Mouse (Mus musculus): Measurements from ENCODE around the gene Depdc7.

The Depdc7 gene

DNA sequence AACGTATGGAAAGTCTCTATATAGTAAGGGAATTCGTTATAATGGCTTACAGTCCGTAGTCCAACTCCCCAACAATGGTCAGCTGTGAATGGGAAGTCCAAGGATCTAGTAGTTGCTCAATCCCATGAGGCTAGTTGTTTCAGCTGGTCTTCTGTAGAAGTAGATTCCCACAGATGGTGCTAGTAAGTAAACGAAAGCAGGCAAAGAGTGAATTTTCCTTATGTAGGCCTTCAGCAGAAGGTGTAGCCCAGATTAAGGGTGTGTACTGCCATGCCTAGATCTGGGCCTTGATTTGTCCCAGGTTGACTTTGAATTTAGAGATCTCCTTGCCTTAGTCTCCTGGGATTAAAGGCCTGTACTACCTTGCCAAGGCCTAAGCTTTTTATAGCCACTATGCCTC lies 26.4 kb downstream of the Depdc7 start, which contains the start of gene Pin1rt1:
TSS of gene Pin1rt1 (minus strand) at position 101 of the 400 bp plus-strand sequence.
- DNase-seq (ENCODE audit: low read depth, low spot score), result no peak

DNA sequence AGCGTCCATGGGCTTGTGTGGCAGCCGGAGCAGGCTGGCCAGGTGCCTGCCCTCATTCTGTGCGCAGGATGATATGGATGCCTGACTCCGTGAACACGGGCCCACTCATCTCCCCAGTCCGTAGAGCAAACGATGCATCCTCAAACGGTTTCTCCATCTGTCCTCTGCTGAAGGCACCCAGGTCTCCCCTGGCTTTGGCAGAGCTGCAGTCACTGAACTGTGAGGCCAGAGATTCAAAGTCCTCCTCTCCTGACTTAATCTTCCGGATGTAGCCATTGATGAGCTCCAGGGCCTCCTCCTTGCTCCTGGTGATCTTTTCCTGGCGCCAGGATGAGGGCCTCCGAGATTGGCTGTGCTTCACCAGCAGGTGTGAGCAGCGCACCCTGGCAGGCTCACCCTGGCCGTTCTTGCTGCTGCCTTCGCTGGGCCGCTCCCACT lies 28.4 kb downstream of the Depdc7 start:
- no peak for DNase-seq (ENCODE audit: low read depth, low spot score)

DNA sequence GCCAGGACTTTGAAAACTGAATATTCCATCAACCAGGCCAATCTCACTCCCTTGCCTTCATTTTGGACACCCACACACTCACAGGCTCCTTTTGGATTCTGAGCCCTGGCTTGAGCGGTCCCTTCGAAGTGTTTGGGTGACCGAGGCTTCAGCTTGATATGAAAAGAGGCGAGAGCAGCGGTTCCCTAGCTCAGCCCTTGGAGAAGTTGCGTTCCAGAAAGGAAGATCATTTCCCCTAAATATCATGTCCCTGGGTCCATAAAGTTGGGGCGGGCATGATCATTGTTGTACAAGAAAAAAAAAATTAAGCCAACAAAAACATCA lies 30.2 kb downstream of the Depdc7 start:
- DNase-seq (ENCODE audit: low read depth, low spot score), result no peak

DNA sequence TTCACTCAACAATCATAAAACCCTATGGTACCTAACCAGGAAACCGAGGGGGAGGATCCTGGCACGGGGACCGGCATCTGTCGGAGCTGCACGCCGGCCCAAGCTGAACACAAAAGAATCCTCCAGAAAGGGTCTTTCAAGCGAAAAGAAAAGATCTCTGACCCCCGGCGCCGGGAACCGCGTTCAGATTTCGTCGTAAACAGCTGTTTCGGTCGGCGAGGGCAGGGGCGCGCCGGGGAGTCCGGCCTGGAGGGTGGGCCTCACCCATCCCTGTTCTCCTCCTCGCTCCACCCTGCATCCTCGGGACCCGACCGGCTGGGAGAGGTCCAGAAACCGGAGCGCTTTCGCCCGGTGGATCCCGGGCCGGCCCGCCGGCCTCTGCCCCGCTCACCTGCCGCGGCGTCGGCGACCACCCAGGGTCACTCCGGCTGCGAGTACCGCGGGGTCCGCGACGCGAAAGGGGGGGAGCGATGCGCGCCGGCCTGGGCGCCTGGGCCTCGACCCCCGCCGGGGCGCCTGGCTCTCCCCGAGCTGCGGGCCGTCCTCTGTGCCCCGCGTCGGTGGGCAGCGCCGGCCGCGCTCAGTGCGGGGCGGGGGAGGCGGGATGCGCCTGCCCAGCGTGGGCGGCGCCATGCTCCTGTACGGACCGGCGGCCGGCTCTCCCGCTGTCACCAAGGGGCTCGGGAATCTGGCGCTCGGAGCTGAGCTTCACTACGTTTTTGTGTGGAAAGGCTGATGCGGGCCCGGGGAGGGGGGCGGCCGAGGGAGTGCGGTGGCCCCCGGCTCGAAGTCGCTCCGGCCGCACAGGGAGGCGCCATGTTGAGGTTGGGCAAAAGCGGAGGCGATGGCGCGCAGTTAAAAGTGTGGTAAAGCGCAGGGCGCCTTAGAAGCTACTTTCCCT lies 30.8 kb downstream of the Depdc7 start, which contains the start of gene Tcp11l1:
TSS of gene Tcp11l1 (minus strand) at position 585 of the 901 bp plus-strand sequence.
- DNase-seq (ENCODE audit: low read depth, low spot score), result peak; percentile 56

DNA sequence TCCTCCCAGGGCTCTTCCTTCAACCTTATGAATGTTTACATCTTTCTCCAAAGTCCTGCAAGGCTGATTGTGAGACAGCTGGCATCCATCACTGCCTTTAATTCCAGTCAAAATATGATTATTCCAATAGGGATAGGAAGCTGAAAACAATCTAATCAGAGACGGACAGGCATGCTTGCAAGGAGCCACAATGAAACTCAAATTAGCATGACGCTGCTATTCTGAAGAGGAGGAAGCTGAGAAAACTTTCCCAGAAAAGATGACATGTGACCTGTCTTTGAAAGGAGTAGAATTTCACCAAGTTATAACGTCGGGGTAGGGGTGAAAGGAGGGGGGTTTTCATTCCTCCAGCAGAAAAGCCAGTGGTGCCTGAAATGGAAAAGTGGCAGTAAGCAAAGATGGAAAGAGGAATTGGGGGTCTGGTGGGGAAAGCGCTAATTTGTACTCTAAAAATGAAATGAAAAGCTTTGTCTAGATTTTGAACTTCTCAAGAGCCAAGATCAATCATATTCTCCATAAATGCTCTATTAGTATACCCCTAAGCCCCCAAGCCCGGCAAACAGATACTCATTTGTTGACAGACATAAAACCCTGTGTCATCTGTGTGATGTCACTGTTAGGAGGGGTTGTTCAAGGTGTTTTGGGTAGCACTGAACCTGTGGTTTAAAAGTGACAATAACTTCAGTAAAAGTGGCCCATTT lies 31.9 kb downstream of the Depdc7 start:
- DNase-seq (ENCODE audit: low read depth, low spot score), result no peak

DNA sequence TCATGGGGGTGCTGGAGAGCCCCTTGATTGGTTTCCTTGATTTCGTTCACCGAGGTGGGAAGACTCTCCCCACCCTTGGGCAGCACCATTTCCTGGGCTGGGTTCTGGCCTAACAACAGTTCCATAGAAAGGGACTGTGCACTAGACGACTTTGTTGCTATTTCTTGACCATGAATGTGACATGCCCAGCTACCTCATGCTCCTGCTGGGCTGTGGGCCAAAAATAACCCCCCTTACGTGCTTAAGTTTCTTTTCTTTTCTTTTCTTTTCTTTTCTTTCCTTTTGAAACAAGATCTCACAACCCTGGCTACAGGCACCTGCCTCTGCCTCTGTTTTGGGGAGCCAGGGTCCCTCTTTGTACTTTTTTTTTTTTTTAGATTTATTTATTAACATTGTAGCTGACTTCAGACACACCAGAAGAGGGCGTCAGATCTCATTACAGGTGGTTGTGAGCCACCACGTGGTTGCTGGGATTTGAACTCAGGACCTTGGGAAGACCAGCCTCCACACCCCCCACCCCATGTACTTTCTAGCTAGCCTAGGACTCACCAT lies 32.8 kb downstream of the Depdc7 start:
- no peak for DNase-seq (ENCODE audit: low read depth, low spot score)

DNA sequence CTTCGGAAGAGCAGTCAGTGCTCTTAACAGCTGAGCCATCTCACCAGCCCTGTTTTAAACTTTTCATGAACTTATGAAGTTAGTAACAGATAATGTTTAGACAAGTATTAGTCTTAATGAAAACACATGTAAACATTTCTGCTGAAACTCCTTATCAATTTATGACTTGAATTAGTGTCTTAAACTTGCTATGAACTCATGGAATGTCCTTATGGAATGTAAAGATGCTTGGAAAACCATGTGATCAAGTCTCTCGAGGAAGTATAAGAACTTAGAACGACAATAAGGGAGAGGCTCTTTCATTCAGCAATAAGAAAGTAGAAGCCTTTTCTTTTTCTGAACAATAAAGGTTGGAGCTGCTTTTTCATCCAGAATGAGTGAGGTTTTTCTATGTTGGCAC lies 38.3 kb downstream of the Depdc7 start:
- DNase-seq (ENCODE audit: low read depth, low spot score), result no peak

DNA sequence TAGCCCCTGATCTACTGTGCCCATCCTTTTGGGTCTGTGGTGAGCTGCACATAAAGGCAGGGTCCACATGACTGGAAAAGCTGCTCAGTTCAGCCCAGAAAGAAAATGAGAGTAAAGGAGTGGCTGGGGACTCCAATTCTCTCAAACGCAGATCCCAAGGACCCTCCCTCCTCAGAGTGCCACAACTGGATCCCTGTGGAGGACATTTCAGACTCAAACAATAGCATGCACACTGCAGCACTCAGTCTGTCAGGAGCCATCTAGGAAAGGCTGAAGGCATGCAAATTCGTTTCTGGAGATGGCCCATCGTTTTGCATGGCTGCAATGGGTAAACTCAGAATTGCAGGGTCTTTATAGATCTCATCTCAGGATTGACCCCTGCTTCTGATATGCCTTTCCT lies 39.5 kb downstream of the Depdc7 start:
- DNase-seq (ENCODE audit: low read depth, low spot score), result no peak

DNA sequence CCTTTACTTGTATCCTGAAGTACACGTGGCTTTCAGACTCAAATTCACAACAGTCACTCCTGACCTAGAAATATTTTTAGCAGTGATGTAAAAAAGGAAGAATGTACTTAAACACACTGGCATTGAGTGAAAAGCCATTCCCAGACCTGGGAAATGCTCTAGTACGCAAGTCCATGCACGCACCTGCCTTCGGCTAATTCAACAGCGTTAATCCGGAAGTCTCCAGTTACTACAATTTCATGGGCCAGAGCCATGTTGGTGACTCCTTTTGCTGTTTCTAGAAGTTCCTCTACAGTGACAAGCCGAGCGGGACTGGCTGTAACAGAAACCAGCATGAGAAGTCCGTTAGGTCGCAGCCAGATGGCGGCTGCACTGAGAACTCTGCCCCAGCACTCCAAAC lies 43.0 kb downstream of the Depdc7 start:
- no peak for DNase-seq (ENCODE audit: low read depth, low spot score)

DNA sequence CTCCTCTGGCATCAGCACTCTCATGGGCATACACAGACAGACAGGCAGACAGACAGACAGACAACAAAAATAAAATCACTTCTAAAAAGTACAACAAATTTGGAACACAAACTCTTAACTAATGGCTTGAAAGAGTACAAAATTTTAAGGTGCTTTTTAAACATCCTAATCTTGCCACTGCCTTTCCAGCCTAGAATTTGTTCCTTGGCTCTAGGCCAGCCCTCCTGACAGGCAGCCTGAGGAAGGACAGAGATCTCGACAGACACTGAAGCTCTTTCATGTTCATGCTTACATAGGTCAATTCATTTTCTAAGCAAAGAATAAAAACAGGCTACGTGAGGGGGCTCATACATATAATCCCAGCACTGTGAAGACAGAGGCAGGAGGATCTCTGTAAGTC lies 50.1 kb downstream of the Depdc7 start:
- DNase-seq (ENCODE audit: low read depth, low spot score), result no peak

DNA sequence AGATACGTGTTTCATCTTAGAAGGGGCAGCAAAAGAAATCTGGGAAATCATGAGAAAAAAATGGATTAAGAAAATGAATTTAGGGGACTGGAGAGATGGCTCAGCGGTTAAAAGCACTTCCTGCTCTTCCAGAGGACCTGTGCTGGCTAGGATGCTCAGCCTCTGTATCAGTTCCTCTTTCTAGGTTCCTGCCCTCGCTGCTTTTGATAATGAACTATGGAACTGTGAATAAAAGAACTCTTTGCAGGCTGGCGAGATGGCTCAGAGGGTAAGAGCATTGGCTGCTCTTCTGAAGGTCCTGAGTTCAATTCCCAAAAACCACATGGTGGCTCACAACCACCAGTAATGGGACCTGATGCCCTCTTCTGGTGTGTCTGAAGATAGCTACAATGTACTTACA lies 52.0 kb downstream of the Depdc7 start:
- DNase-seq (ENCODE audit: low read depth, low spot score), result no peak

DNA sequence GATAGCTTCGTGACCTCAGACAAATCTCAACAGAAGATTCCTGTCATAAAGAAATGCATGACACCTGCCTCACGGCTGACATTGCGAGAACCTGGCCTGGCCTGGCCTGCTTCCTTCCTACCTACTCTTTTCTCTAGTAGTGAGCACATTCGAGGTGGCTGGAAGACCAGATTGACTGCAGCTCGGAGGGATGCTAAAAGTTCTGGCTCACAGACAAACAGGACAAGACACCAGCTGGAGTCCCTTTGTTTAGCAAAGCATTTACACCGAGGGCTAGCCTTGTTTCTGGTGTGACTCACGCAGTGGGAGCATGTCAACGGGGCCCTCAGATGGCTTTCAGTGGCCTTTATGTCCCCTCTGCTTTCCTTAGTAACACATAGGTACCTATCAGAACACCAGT lies 54.0 kb downstream of the Depdc7 start:
- no peak for DNase-seq (ENCODE audit: low read depth, low spot score)

DNA sequence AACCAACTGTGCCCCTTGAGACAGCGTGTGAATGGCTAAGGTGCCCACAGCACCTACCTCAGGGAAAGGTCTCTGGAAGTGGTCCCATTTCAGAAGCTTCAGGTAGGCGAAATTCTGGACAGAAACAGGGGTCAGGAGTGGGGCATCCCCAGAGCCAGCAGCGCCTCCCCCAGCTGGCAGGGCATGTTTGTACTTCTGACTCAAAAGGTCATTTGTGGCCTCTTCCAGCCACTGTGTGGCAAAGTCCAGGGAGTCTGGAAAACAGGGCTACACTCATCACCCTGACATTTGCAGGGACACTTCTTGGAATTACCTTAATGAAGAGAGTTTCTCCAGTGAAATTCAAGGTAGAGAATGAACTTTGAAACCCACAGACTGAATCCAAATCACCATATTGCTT lies 54.4 kb downstream of the Depdc7 start:
- no peak for DNase-seq (ENCODE audit: low read depth, low spot score)

DNA sequence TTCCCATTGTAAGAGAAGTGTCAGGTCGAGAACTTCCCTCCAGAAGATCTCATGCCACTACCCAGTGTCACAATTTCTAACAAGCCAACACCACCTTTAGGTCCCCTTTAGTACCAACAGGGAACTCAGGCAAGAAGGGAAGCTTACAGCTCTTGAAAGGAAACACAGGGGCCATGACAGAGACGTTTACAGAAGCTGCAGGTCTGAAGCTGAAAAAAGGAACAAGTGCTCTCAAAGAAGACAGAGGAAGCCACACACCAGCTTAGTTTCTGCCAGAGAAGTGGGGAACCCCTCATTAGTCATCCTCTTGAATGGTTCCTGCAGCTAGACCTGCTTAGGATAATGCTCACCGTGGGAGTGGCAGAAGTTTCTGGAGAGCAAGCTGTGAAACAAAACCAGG lies 55.4 kb downstream of the Depdc7 start:
- DNase-seq (ENCODE audit: low read depth, low spot score), result no peak

DNA sequence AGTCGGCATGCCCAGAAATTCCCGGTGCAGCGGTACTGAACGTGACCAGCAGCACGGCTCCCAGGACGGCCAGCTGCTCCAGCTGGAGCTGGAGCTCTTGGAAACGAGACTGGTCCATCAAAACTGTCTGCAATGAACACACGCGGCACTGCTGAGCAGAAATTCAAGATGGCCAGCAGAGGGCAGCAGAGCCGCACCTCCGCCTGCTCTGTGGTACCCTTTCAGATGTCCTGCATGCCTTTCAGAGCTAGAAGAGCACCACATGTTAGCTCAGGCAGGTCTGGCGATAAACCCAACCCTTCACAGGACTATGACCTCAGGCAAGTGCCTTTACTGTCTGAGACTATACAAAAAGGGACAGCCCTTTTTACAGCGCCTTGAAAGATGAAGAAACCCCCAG lies 57.3 kb downstream of the Depdc7 start:
- peak; percentile 91 for DNase-seq (ENCODE audit: low read depth, low spot score)

DNA sequence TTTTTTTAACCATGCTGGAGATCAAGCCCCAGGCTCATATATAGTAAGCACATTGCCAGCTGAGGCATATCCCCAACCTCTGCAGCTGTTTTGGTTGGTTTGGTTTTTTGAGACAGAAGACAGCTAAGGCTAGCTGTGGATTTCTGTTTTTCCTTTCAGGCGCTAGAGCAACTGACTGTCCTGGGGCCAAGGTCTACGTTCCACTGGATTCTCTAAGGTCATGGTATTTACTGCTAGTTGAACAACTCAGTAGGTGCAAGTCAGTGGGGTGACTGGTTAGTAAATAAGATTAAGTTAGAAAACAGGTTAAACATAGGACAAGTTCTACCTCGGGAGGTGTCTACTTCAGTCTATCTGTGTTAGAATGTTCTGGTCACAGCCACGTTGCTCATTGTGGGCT lies 57.9 kb downstream of the Depdc7 start:
- no peak for DNase-seq (ENCODE audit: low read depth, low spot score)

DNA sequence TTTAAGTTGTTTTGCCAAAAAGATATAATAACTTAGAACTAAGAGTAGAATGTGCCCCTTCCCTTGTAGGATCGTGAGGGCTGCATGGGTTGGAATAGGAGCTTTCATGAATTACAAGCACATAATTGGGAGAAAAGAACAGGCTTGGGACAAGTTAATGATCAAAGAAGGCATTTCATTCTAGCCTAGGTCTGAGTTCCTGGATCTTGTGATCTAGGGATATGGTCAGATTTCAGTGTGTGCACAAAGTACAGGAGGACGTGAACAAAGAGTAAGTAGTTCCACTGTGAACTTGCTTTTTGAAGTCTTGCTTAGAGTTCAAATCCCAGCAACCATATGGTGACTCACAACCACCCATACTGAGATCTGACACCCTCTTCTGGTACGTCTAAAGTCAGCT lies 65.4 kb downstream of the Depdc7 start:
- DNase-seq (ENCODE audit: low read depth, low spot score), result no peak

Measured in mesoderm, embryonic 11.5 days (tissue).